Comparison of ENCODE assay signal across 8 mouse cellular contexts in the genomic region with DNA sequence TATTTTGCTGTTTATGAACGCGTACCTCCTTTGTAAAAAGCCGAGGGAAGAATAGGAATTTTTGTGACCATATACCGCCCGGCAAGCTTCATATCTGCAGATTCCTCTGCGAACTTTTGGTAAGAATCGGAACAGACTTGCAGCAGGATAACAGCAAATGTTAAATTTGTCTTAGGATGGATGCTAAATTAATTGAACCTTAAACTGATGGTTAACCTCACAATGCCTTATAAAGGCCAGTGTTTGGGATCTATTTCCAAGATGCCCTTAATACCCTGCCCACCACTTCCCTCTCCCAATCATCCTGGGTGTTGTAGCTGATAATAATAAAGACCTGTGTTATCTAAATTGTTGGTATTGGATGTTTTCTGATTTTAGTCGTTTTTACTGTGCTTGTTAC. TPM values are rescaled to one million over a fixed set of nuclear protein-coding genes. Genes with fewer than 3 reads are reported as not detected.
DNase-seq lines count a peak whose midpoint lies in the region; ATAC-seq and TF ChIP-seq lines count a peak whose summit lies in the region.

No protein-coding gene starts in this region.

- no peak for DNase-seq in gastrocnemius, adult 2 months
- no peak for DNase-seq in gastrocnemius, postnatal 10 days
- peak; percentile 15 for DNase-seq in thymus, postnatal 0 days (ENCODE audit: low spot score)
- no peak for DNase-seq in thymus, postnatal 25 days
- DNase-seq in liver, embryonic 11.5 days (ENCODE audit: low spot score) = no peak
- DNase-seq in stomach, postnatal 0 days (ENCODE audit: low spot score) = no peak
- DNase-seq in spleen, postnatal 14 days (ENCODE audit: low spot score in 2 of 2) = no peak
- DNase-seq in urinary bladder, adult 18-20 months (ENCODE audit: low spot score in 2 of 2) = no peak

- 14% methylated on average over 8 of the region's 8 CpGs for WGBS in liver, embryonic 11.5 days
- 16% methylated on average over 8 of the region's 8 CpGs for WGBS in stomach, postnatal 0 days

- no peak for TF ChIP-seq CTCF in gastrocnemius, adult 2 months (IDR thresholded peaks at IDR 0.05)
- no peak for TF ChIP-seq CTCF in stomach, postnatal 0 days (IDR thresholded peaks at IDR 0.05; ENCODE audit: low read depth)

- peak overlapping the region; percentile 98 for H3K27ac ChIP-seq in gastrocnemius, adult 2 months
- H3K27ac ChIP-seq in liver, embryonic 11.5 days (ENCODE audit: low read depth, low read length) = peak overlapping the region; percentile 99
- no peak overlapping the region for H3K27ac ChIP-seq in stomach, postnatal 0 days (replicated peaks)

- peaks cover 4% of the 10 kb centered on the region; the same call in 1 of the 2 replicates for H3K36me3 ChIP-seq in liver, embryonic 11.5 days (ENCODE audit: control insufficient read depth, insufficient read depth, low read length)
- no peaks in the 10 kb centered on the region for H3K36me3 ChIP-seq in stomach, postnatal 0 days (ENCODE audit: control insufficient read depth, insufficient read depth, low read length)

- H3K9ac ChIP-seq in liver, embryonic 11.5 days (ENCODE audit: low read depth, low read length) = peak overlapping the region; percentile 99
- peak overlapping the region; percentile 93 for H3K9ac ChIP-seq in stomach, postnatal 0 days (ENCODE audit: low read length)

- no peaks in the 10 kb centered on the region for H3K9me3 ChIP-seq in liver, embryonic 11.5 days (ENCODE audit: control insufficient read depth, low read length)
- H3K9me3 ChIP-seq in stomach, postnatal 0 days (ENCODE audit: control insufficient read depth, low read length) = no peaks in the 10 kb centered on the region

- intact Hi-C loops in gastrocnemius, adult 2 months (cut with DNase I) = loop anchor here (5.0 to 10.0 kb wide), 5 partner anchors 36 to 878 kb away; no protein-coding TSS in a partner anchor

- H3K27me3 ChIP-seq in liver, embryonic 11.5 days (replicated peaks; ENCODE audit: control insufficient read depth, insufficient read depth, low read length) = no peaks in the 10 kb centered on the region
- no peaks in the 10 kb centered on the region for H3K27me3 ChIP-seq in stomach, postnatal 0 days (ENCODE audit: control insufficient read depth, insufficient read depth, low read length)

- H3K4me3 ChIP-seq in gastrocnemius, adult 2 months = peak overlapping the region; percentile 98
- H3K4me3 ChIP-seq in liver, embryonic 11.5 days (ENCODE audit: low read depth, low read length) = peak overlapping the region; percentile 98
- peak overlapping the region; percentile 97 for H3K4me3 ChIP-seq in stomach, postnatal 0 days (ENCODE audit: low read depth, low read length)

- TF ChIP-seq EP300 in stomach, postnatal 0 days (optimal IDR thresholded peaks at IDR 0.05) = no peak

- peak overlapping the region; percentile 80 for H3K4me2 ChIP-seq in liver, embryonic 11.5 days
- peak overlapping the region; percentile 69 for H3K4me2 ChIP-seq in stomach, postnatal 0 days (replicated peaks; ENCODE audit: low read depth)

- peaks cover 26% of the 10 kb centered on the region for H3K4me1 ChIP-seq in liver, embryonic 11.5 days (replicated peaks; ENCODE audit: control insufficient read depth, insufficient read depth, low read length)
- H3K4me1 ChIP-seq in stomach, postnatal 0 days (replicated peaks; ENCODE audit: control insufficient read depth, insufficient read depth) = no peaks in the 10 kb centered on the region; the same call in 1 of the 2 replicates

- no peak for ATAC-seq in liver, embryonic 11.5 days (replicated peaks; ENCODE audit: low FRiP score)
- no peak for ATAC-seq in stomach, postnatal 0 days (ENCODE audit: low FRiP score, low TSS enrichment)

RNA-seq across cellular contexts. Expression of gene Cd47, which starts 56.3 kb away (rescaled TPM):
- total RNA-seq in gastrocnemius, adult 2 months (2021) = 10 to 100 TPM; 24.0 to 29.3 TPM
- 10 to 100 TPM; 41.9 to 49.2 TPM for total RNA-seq in gastrocnemius, postnatal 10 days (2021)
- 354 and 407 TPM in 2 replicates for polyA plus RNA-seq in thymus, postnatal 0 days (2015; fragmentation: Nextera tagmentation; extraction: Ambion mirVana)
- polyA plus RNA-seq in liver, embryonic 11.5 days (2014; fragmentation: Nextera tagmentation; extraction: Ambion mirVana) = 261 and 281 TPM in 2 replicates
- polyA plus RNA-seq in stomach, postnatal 0 days (2015; fragmentation: Nextera tagmentation; extraction: Ambion mirVana) = 95.2 and 100 TPM in 2 replicates
